In genomic region chr13:43505798-43506197, GRCm38 (mm10) we compare ENCODE assay signal across 20 mouse cellular contexts.
"Had no signal": no experiment of that assay in that cellular context is flagged by ENCODE, and none has a peak within 500 bp of the region (broad histone marks: within the 10 kb centered on the region; RNA-seq: fewer than 3 reads in every experiment).

No protein-coding gene starts in this region.

- H3K9ac ChIP-seq: liver, embryonic 13.5 days; liver, embryonic 15.5 days; lung, embryonic 15.5 days; midbrain, embryonic 13.5 days; neural tube, embryonic 13.5 days; neural tube, embryonic 15.5 days; stomach, embryonic 15.5 days had no signal

- H3K4me2 ChIP-seq: liver, embryonic 11.5 days; liver, embryonic 13.5 days; liver, embryonic 15.5 days; lung, embryonic 15.5 days; midbrain, embryonic 11.5 days; midbrain, embryonic 13.5 days; neural tube, embryonic 13.5 days; neural tube, embryonic 15.5 days; stomach, embryonic 15.5 days had no signal

- H3K9me3 ChIP-seq: liver, embryonic 13.5 days; liver, embryonic 15.5 days; lung, embryonic 15.5 days; midbrain, embryonic 13.5 days; neural tube, embryonic 13.5 days; neural tube, embryonic 15.5 days; stomach, embryonic 15.5 days had no signal

- ATAC-seq: midbrain, embryonic 13.5 days; midbrain, embryonic 16.5 days had no signal

- H3K36me3 ChIP-seq: liver, embryonic 13.5 days; liver, embryonic 15.5 days; lung, embryonic 15.5 days; midbrain, embryonic 13.5 days; neural tube, embryonic 13.5 days; neural tube, embryonic 15.5 days; stomach, embryonic 15.5 days had no signal

- H3K27ac ChIP-seq: liver, embryonic 13.5 days; liver, embryonic 15.5 days; lung, embryonic 15.5 days; midbrain, embryonic 13.5 days; neural tube, embryonic 13.5 days; neural tube, embryonic 15.5 days; stomach, embryonic 15.5 days; stomach, postnatal 0 days had no signal

- H3K4me3 ChIP-seq: liver, embryonic 13.5 days; liver, embryonic 15.5 days; lung, embryonic 15.5 days; midbrain, embryonic 13.5 days; myocyte; neural tube, embryonic 13.5 days; neural tube, embryonic 15.5 days; stomach, embryonic 15.5 days had no signal

- H3K27me3 ChIP-seq: liver, embryonic 13.5 days; liver, embryonic 15.5 days; lung, embryonic 15.5 days; midbrain, embryonic 13.5 days; neural tube, embryonic 13.5 days; neural tube, embryonic 15.5 days; stomach, embryonic 15.5 days had no signal

- DNase-seq: liver, embryonic 13.5 days; lung, adult 2 months; lung, postnatal 10 days; lung, postnatal 4 days; retina, postnatal 1 day; right cerebral cortex, adult 18-20 months; right cerebral cortex, postnatal 25 days; thymus, adult 2 months; thymus, postnatal 25 days had no signal
